Mouse (Mus musculus) lung, embryonic 16.5 days (tissue): Measurements from ENCODE around the gene Tnnt3. TPM values are rescaled to one million over a fixed set of nuclear protein-coding genes. Genes with fewer than 3 reads are reported as not detected.
A peak's percentile ranks its signal among the peaks of the same experiment; 100 is the strongest.

Source experiments
- ATAC-seq: fragments of 200-750 bp; cut with Nextera tagmentation; 2 replicates; pipeline ENCODE4 v1.8.0; 2017; ENCODE audit warnings: low read depth, mild to moderate bottlenecking, moderate library complexity
- H3K27ac ChIP-seq: fragments of 300-500 bp; sonication (generic); 2 replicates; pipeline ENCODE4 v1.5.1; 2014; ENCODE audit warnings: mild to moderate bottlenecking, control low read depth, low read length
- H3K27me3 ChIP-seq: fragments of 300-500 bp; sonication (generic); 2 replicates; pipeline ENCODE4 v1.6.1; 2014; ENCODE audit warnings: low read depth, low read length, mixed read lengths; ENCODE audit not compliant: control insufficient read depth, insufficient read depth
- H3K36me3 ChIP-seq: fragments of 300-500 bp; sonication (generic); 2 replicates; pipeline ENCODE4 v1.6.1; 2014; ENCODE audit warnings: low read length; ENCODE audit not compliant: control insufficient read depth, insufficient read depth
- H3K4me1 ChIP-seq: fragments of 300-500 bp; sonication (generic); replicated peaks from 2 replicates; pipeline ENCODE4 v1.6.1; 2014; ENCODE audit warnings: low read length, mixed read lengths; ENCODE audit not compliant: control insufficient read depth, insufficient read depth
- H3K4me2 ChIP-seq: fragments of 300-500 bp; sonication (generic); 2 replicates; pipeline ENCODE4 v1.6.1; 2014; ENCODE audit warnings: low read depth, low read length, control low read depth
- H3K4me3 ChIP-seq: fragments of 300-500 bp; sonication (generic); 2 replicates; pipeline ENCODE4 v1.5.1; 2014; ENCODE audit warnings: mild to moderate bottlenecking, low read length, control low read depth
- H3K9ac ChIP-seq: fragments of 300-500 bp; sonication (generic); 2 replicates; pipeline ENCODE4 v1.6.1; 2014; ENCODE audit warnings: low read length, control low read depth
- H3K9me3 ChIP-seq: fragments of 300-500 bp; sonication (generic); 2 replicates; pipeline ENCODE4 v1.6.1; 2016; ENCODE audit warnings: low read length; ENCODE audit not compliant: control insufficient read depth
- WGBS: fragments of 180-500 bp; shearing (Covaris S2); extraction: QIAGEN DNeasy Blood & Tissue Kit; methylation state at CpG from one replicate; pipeline ENCODE4 v1.1.7; 2014; 5-methylcytosine and 5-hydroxymethylcytosine counted together
- polyA plus RNA-seq: library from polyadenylated mRNA; unstranded; fragments of >200 nt; fragmentation: Nextera tagmentation; extraction: Ambion mirVana; gene quantifications from 2 replicates; pipeline ENCODE4 v1.2.1, GENCODE M21; 2015

Gene Tnnt3
- polyA plus RNA-seq, 1 experiment from 2014 or later = 17.9 TPM

GRCm38 (mm10) chr7:142480661-142481060, 18.0 kb upstream of the Tnnt3 start:
- H3K4me3 ChIP-seq = no peak overlapping the region
- WGBS = 94% methylated on average over 3 of the region's 3 CpGs
- H3K4me2 ChIP-seq = peak overlapping the region; percentile 61

GRCm38 (mm10) chr7:142481186-142481567, 17.5 kb upstream of the Tnnt3 start:
- Histone ChIP-seq H3K4me2 (peak overlapping the region; percentile 61), H3K27me3 (no peaks in the 10 kb centered on the region), H3K36me3 (no peaks in the 10 kb centered on the region), H3K4me1 (peaks cover 30% of the 10 kb centered on the region), H3K27ac (peak overlapping the region; percentile 95), H3K9me3 (no peaks in the 10 kb centered on the region), H3K9ac (peak overlapping the region; percentile 75), H3K4me3 (peak overlapping the region; percentile 35)
- ATAC-seq = peak; percentile 11
- WGBS = 8% methylated on average over 5 of the region's 5 CpGs

More at GRCm38 (mm10) chr7:142480661-142481060, 18.0 kb upstream of the Tnnt3 start:
- H3K9me3 ChIP-seq = no peaks in the 10 kb centered on the region
- peak overlapping the region; percentile 95 for H3K27ac ChIP-seq
- no peak for ATAC-seq
- peak overlapping the region; percentile 75 for H3K9ac ChIP-seq
- peaks cover 30% of the 10 kb centered on the region for H3K4me1 ChIP-seq
- no peaks in the 10 kb centered on the region for H3K36me3 ChIP-seq
- H3K27me3 ChIP-seq = no peaks in the 10 kb centered on the region

- H3K4me2 ChIP-seq = peak overlapping the region; percentile 61
- ATAC-seq = peak; percentile 77
- H3K4me3 ChIP-seq = peak overlapping the region; percentile 35
- H3K4me1 ChIP-seq = peaks cover 30% of the 10 kb centered on the region
- H3K36me3 ChIP-seq = peaks cover 2% of the 10 kb centered on the region
- no peaks in the 10 kb centered on the region for H3K27me3 ChIP-seq
- peak overlapping the region; percentile 75 for H3K9ac ChIP-seq
- H3K9me3 ChIP-seq = no peaks in the 10 kb centered on the region
- peak overlapping the region; percentile 95 for H3K27ac ChIP-seq
- 2% methylated on average over 22 of the region's 22 CpGs for WGBS
Observed at GRCm38 (mm10) chr7:142481568-142482255, 16.9 kb upstream of the Tnnt3 start.

- H3K4me3 ChIP-seq = peak overlapping the region; percentile 35
- no peaks in the 10 kb centered on the region for H3K9me3 ChIP-seq
- peaks cover 3% of the 10 kb centered on the region for H3K36me3 ChIP-seq
- peak overlapping the region; percentile 75 for H3K9ac ChIP-seq
- WGBS = 14% methylated on average over 6 of the region's 6 CpGs
- H3K4me1 ChIP-seq = peaks cover 30% of the 10 kb centered on the region
- H3K27me3 ChIP-seq = no peaks in the 10 kb centered on the region
- ATAC-seq = peak; percentile 24
- peak overlapping the region; percentile 61 for H3K4me2 ChIP-seq
- H3K27ac ChIP-seq = peak overlapping the region; percentile 95
Observed at GRCm38 (mm10) chr7:142482256-142482609, 16.4 kb upstream of the Tnnt3 start.

GRCm38 (mm10) chr7:142483136-142483535, 15.5 kb upstream of the Tnnt3 start:
- Histone ChIP-seq H3K9me3 (no peaks in the 10 kb centered on the region), H3K4me1 (peaks cover 34% of the 10 kb centered on the region), H3K4me3 (no peak overlapping the region), H3K36me3 (peaks cover 3% of the 10 kb centered on the region), H3K4me2 (no peak overlapping the region), H3K27ac (peak overlapping the region; percentile 95), H3K9ac (peak overlapping the region; percentile 39; the same call in 1 of the 2 replicates), H3K27me3 (no peaks in the 10 kb centered on the region)
- no peak for ATAC-seq
- 46% methylated on average over 11 of the region's 11 CpGs for WGBS

GRCm38 (mm10) chr7:142484780-142485179, 13.9 kb upstream of the Tnnt3 start:
- 69% methylated on average over 12 of the region's 12 CpGs for WGBS
- ATAC-seq = no peak
- H3K36me3 ChIP-seq = peaks cover 8% of the 10 kb centered on the region
- no peak overlapping the region for H3K9ac ChIP-seq
- H3K4me1 ChIP-seq = peaks cover 34% of the 10 kb centered on the region
- no peak overlapping the region for H3K4me2 ChIP-seq
- no peaks in the 10 kb centered on the region for H3K27me3 ChIP-seq
- no peak overlapping the region for H3K4me3 ChIP-seq
- H3K27ac ChIP-seq = no peak overlapping the region
- no peaks in the 10 kb centered on the region for H3K9me3 ChIP-seq

GRCm38 (mm10) chr7:142486751-142487162, 11.9 kb upstream of the Tnnt3 start:
- Histone ChIP-seq H3K9ac (peak overlapping the region; percentile 49), H3K27me3 (no peaks in the 10 kb centered on the region), H3K4me3 (no peak overlapping the region), H3K4me1 (peaks cover 21% of the 10 kb centered on the region), H3K27ac (peak overlapping the region; percentile 65), H3K36me3 (peaks cover 8% of the 10 kb centered on the region), H3K4me2 (no peak overlapping the region), H3K9me3 (no peaks in the 10 kb centered on the region)
- 74% methylated on average over 8 of the region's 8 CpGs for WGBS
- ATAC-seq = no peak

- Histone ChIP-seq H3K9ac (peak overlapping the region; percentile 49), H3K4me3 (no peak overlapping the region), H3K27ac (peak overlapping the region; percentile 65), H3K4me1 (peaks cover 14% of the 10 kb centered on the region), H3K27me3 (no peaks in the 10 kb centered on the region), H3K36me3 (peaks cover 8% of the 10 kb centered on the region), H3K4me2 (no peak overlapping the region), H3K9me3 (no peaks in the 10 kb centered on the region)
- ATAC-seq = peak; percentile 71
- 13% methylated on average over 9 of the region's 9 CpGs for WGBS
Observed at GRCm38 (mm10) chr7:142487341-142487859, 11.2 kb upstream of the Tnnt3 start.

GRCm38 (mm10) chr7:142488053-142488452, 10.6 kb upstream of the Tnnt3 start:
- Histone ChIP-seq H3K27me3 (no peaks in the 10 kb centered on the region), H3K4me2 (no peak overlapping the region), H3K36me3 (peaks cover 8% of the 10 kb centered on the region), H3K4me3 (no peak overlapping the region), H3K9ac (no peak overlapping the region), H3K27ac (peak overlapping the region; percentile 65), H3K9me3 (no peaks in the 10 kb centered on the region), H3K4me1 (peaks cover 8% of the 10 kb centered on the region)
- 66% methylated on average over 3 of the region's 3 CpGs for WGBS
- no peak for ATAC-seq
